Mouse (Mus musculus): ENCODE results near the gene Gnptab.
A peak's percentile ranks its signal among the peaks of the same experiment; 100 is the strongest.

Gnptab gene

GRCm38 (mm10) chr10:88379013-88379885 lies at the start of gene Gnptab, which contains the start of gene Dram1:
Gnptab (plus strand) TSS chr10:88379132.
Dram1 (minus strand) TSS chr10:88379080.
- peak; percentile 79 for DNase-seq (ENCODE audit: low read depth)

- peak; percentile 64 for DNase-seq (ENCODE audit: low read depth)
These were observed 48.2 kb upstream of the Gnptab start for GRCm38 (mm10) chr10:88330695-88331094.

- DNase-seq (ENCODE audit: low read depth), result no peak
These were observed 38.3 kb upstream of the Gnptab start for GRCm38 (mm10) chr10:88340660-88341059.

- no peak for DNase-seq (ENCODE audit: low read depth)
These were observed 37.6 kb upstream of the Gnptab start for GRCm38 (mm10) chr10:88341368-88341767.

GRCm38 (mm10) chr10:88345899-88346401 lies 33.0 kb upstream of the Gnptab start:
- DNase-seq (ENCODE audit: low read depth), result no peak

- no peak for DNase-seq (ENCODE audit: low read depth)
These were observed 32.3 kb upstream of the Gnptab start for GRCm38 (mm10) chr10:88346454-88347245.

- DNase-seq (ENCODE audit: low read depth), result no peak
These were observed 29.1 kb upstream of the Gnptab start for GRCm38 (mm10) chr10:88349800-88350199.

- no peak for DNase-seq (ENCODE audit: low read depth)
These were observed 28.2 kb upstream of the Gnptab start for GRCm38 (mm10) chr10:88350687-88351086.

- DNase-seq (ENCODE audit: low read depth), result peak; percentile 45
These were observed 27.4 kb upstream of the Gnptab start for GRCm38 (mm10) chr10:88351411-88352103.

GRCm38 (mm10) chr10:88352549-88352948 lies 26.4 kb upstream of the Gnptab start:
- DNase-seq (ENCODE audit: low read depth), result peak; percentile 95

- DNase-seq (ENCODE audit: low read depth), result no peak
These were observed 24.3 kb upstream of the Gnptab start for GRCm38 (mm10) chr10:88354599-88354998.

- no peak for DNase-seq (ENCODE audit: low read depth)
These were observed 22.6 kb upstream of the Gnptab start for GRCm38 (mm10) chr10:88356114-88356982.

GRCm38 (mm10) chr10:88356983-88357559 lies 21.9 kb upstream of the Gnptab start:
- peak; percentile 63 for DNase-seq (ENCODE audit: low read depth)

GRCm38 (mm10) chr10:88362218-88362617 lies 16.7 kb upstream of the Gnptab start:
- no peak for DNase-seq (ENCODE audit: low read depth)

GRCm38 (mm10) chr10:88364221-88364620 lies 14.7 kb upstream of the Gnptab start:
- DNase-seq (ENCODE audit: low read depth), result no peak

- no peak for DNase-seq (ENCODE audit: low read depth)
These were observed 9.7 kb upstream of the Gnptab start for GRCm38 (mm10) chr10:88369233-88369632.

GRCm38 (mm10) chr10:88371793-88372192 lies 7.1 kb upstream of the Gnptab start:
- DNase-seq (ENCODE audit: low read depth), result peak; percentile 52

GRCm38 (mm10) chr10:88372436-88372835 lies 6.5 kb upstream of the Gnptab start:
- no peak for DNase-seq (ENCODE audit: low read depth)

GRCm38 (mm10) chr10:88372945-88373344 lies 6.0 kb upstream of the Gnptab start:
- DNase-seq (ENCODE audit: low read depth), result peak; percentile 72

- DNase-seq (ENCODE audit: low read depth), result no peak
These were observed 3.9 kb upstream of the Gnptab start for GRCm38 (mm10) chr10:88374984-88375383.

GRCm38 (mm10) chr10:88376770-88377169 lies 2.2 kb upstream of the Gnptab start:
- DNase-seq (ENCODE audit: low read depth), result peak; percentile 92
